Mouse (Mus musculus): ENCODE measurements around the gene Tspan3. TPM values are rescaled to one million over a fixed set of nuclear protein-coding genes. Genes with fewer than 3 reads are reported as not detected.

The Tspan3 gene
- polyA plus RNA-seq, 1 experiment from 2014 or later = 689 TPM

- no peak within 1 kb of the TSS for H3K4me3 ChIP-seq (ENCODE audit: low read length)
- no peaks in the 10 kb centered on the region for H3K36me3 ChIP-seq (ENCODE audit: control insufficient read depth, insufficient read depth, low read length)
- no peaks in the 10 kb centered on the region for H3K4me1 ChIP-seq (ENCODE audit: control insufficient read depth, insufficient read depth, low read depth, low read length)
- peak; percentile 86 for ATAC-seq
- no peaks in the 10 kb centered on the region for H3K27me3 ChIP-seq (replicated peaks; ENCODE audit: control insufficient read depth, insufficient read depth, low read length)
- H3K4me2 ChIP-seq (ENCODE audit: low read length) = peak within 1 kb of the TSS; percentile 20; the same call in 1 of the 2 replicates
- no peak within 1 kb of the TSS for H3K27ac ChIP-seq (ENCODE audit: low read depth, low read length)
- 25% methylated on average over 22 of the region's 22 CpGs for WGBS
- no peaks in the 10 kb centered on the region for H3K9me3 ChIP-seq (ENCODE audit: control insufficient read depth, low read length)
- H3K9ac ChIP-seq (ENCODE audit: low read depth, low read length) = peak within 1 kb of the TSS; percentile 3; the same call in 1 of the 2 replicates
Observed at GRCm38 (mm10) chr9:56089778-56090520, 75.3 kb downstream of the Tspan3 start, which contains the start of gene Pstpip1. Gene Pstpip1, plus strand, starts transcription at chr9:56089962.

DNA sequence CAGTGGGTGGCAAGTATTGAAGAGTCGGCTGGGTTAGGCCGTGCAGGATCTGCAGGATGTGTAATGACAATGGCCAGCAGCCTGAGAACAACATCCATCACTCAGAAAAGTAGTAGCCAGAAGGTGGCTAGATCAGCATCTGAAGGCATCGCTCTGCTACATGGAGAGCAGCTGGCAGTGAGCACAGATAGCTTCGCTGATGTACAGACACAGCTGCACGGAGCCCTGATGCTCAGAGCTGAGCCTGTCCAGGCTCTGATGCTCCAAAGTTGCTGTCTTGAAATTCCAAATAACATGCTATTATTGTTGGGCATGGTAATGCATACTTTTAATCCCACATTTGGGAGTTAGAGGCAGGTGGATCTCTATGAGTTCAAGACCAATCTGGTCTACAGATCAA lies 78.8 kb downstream of the Tspan3 start:
- Histone ChIP-seq H3K9me3 (ENCODE audit: control insufficient read depth, low read length) (no peaks in the 10 kb centered on the region), H3K36me3 (ENCODE audit: control insufficient read depth, insufficient read depth, low read length) (no peaks in the 10 kb centered on the region), H3K4me2 (ENCODE audit: low read length) (no peak overlapping the region), H3K27me3 (replicated peaks; ENCODE audit: control insufficient read depth, insufficient read depth, low read length) (no peaks in the 10 kb centered on the region), H3K9ac (ENCODE audit: low read depth, low read length) (no peak overlapping the region), H3K27ac (ENCODE audit: low read depth, low read length) (no peak overlapping the region), H3K4me1 (ENCODE audit: control insufficient read depth, insufficient read depth, low read depth, low read length) (no peaks in the 10 kb centered on the region), H3K4me3 (ENCODE audit: low read length) (no peak overlapping the region)
- 86% methylated on average over 5 of the region's 5 CpGs for WGBS
- ATAC-seq = no peak

Other genes starting within 250 kb of the Tspan3 start
- gene Scaper, start 227.4 kb downstream of the Tspan3 start, polyA plus RNA-seq (2015; fragmentation: Nextera tagmentation; extraction: Ambion mirVana) = 33.5 and 34.0 TPM in 2 replicates
- gene 4930563M21Rik, start 154.9 kb downstream of the Tspan3 start, polyA plus RNA-seq (2015; fragmentation: Nextera tagmentation; extraction: Ambion mirVana) = not detected in 2 replicates
- 271 and 279 TPM in 2 replicates for gene Rcn2, start 123.6 kb downstream of the Tspan3 start, polyA plus RNA-seq (2015; fragmentation: Nextera tagmentation; extraction: Ambion mirVana)
- 0.64 and 0.87 TPM in 2 replicates for gene Pstpip1, start 75.5 kb downstream of the Tspan3 start, polyA plus RNA-seq (2015; fragmentation: Nextera tagmentation; extraction: Ambion mirVana)